In genomic region chr14:79312719-79313118, GRCm38 (mm10) we compare ENCODE assay signal across 20 mouse cellular contexts.
"Had no signal": no experiment of that assay in that cellular context is flagged by ENCODE, and none has a peak within 500 bp of the region (broad histone marks: within the 10 kb centered on the region; RNA-seq: fewer than 3 reads in every experiment).

No protein-coding gene starts in this region.

- H3K4me3 ChIP-seq: kidney, embryonic 15.5 days; limb, embryonic 12.5 days; limb, embryonic 15.5 days; midbrain, embryonic 10.5 days; midbrain, embryonic 13.5 days; myocyte; neural tube, embryonic 13.5 days; stomach, embryonic 15.5 days had no signal

- H3K9ac ChIP-seq: kidney, embryonic 15.5 days; limb, embryonic 12.5 days; limb, embryonic 15.5 days; liver, embryonic 14.5 days; midbrain, embryonic 13.5 days; neural tube, embryonic 13.5 days; stomach, embryonic 15.5 days had no signal

- H3K36me3 ChIP-seq: kidney, embryonic 15.5 days; limb, embryonic 12.5 days; limb, embryonic 15.5 days; midbrain, embryonic 10.5 days; midbrain, embryonic 13.5 days; neural tube, embryonic 13.5 days; stomach, embryonic 15.5 days had no signal

- ATAC-seq: midbrain, embryonic 13.5 days had no signal

- H3K27me3 ChIP-seq: kidney, embryonic 15.5 days; limb, embryonic 12.5 days; limb, embryonic 15.5 days; neural tube, embryonic 13.5 days; stomach, embryonic 15.5 days had no signal

- H3K9me3 ChIP-seq: kidney, embryonic 15.5 days; limb, embryonic 12.5 days; limb, embryonic 15.5 days; midbrain, embryonic 10.5 days; midbrain, embryonic 13.5 days; neural tube, embryonic 13.5 days; stomach, embryonic 15.5 days had no signal

- H3K4me1 ChIP-seq: kidney, embryonic 15.5 days; stomach, embryonic 15.5 days had no signal

- H3K27ac ChIP-seq: kidney, embryonic 15.5 days; limb, embryonic 12.5 days; limb, embryonic 15.5 days; liver, embryonic 14.5 days; midbrain, embryonic 10.5 days; midbrain, embryonic 13.5 days; neural tube, embryonic 13.5 days; stomach, embryonic 15.5 days had no signal

- DNase-seq: kidney, adult 11 months; kidney, adult 8-10 months; kidney, postnatal 36 days; left cerebral cortex, postnatal 4 days; lung, adult 2 months; lung, postnatal 14 days; lung, postnatal 4 days; retina, postnatal 1 day; right cerebral cortex, postnatal 25 days; spleen, adult 18-20 months; thymus, postnatal 4 days had no signal

- H3K4me2 ChIP-seq: kidney, embryonic 15.5 days; limb, embryonic 12.5 days; limb, embryonic 15.5 days; midbrain, embryonic 13.5 days; neural tube, embryonic 13.5 days; stomach, embryonic 15.5 days had no signal
